Mouse (Mus musculus): Measurements from ENCODE around the gene Vipas39. TPM values are rescaled to one million over a fixed set of nuclear protein-coding genes. Genes with fewer than 3 reads are reported as not detected.

The Vipas39 gene
- total and polyA plus RNA-seq, 3 experiments: 23.2 to 25.5 (median 23.3) TPM

- no peak for DNase-seq
- Histone ChIP-seq H3K9ac (ENCODE audit: low read depth, low read length) (no peak overlapping the region), H3K79me2 (replicated peaks; ENCODE audit: control insufficient read depth, insufficient read depth, low read length) (no peaks in the 10 kb centered on the region), H3K27ac (no peak overlapping the region), H3K4me3 (no peak overlapping the region), H3K27me3 (ENCODE audit: control insufficient read depth, insufficient read depth, low read length) (no peaks in the 10 kb centered on the region), H3K4me1 (ENCODE audit: control insufficient read depth, insufficient read depth, low read length) (no peaks in the 10 kb centered on the region), H3K36me3 (ENCODE audit: control insufficient read depth, insufficient read depth, low read length) (no peaks in the 10 kb centered on the region)
- intact Hi-C loops (cut with DNase I): no loop called here
- TF ChIP-seq POLR2A (IDR thresholded peaks at IDR 0.05; ENCODE audit: insufficient read depth, low read depth, low read length) (no peak), CTCF (IDR thresholded peaks at IDR 0.05) (no peak), EP300 (IDR thresholded peaks at IDR 0.05; ENCODE audit: insufficient read depth, low read depth, low read length) (no peak)
- WGBS: 84% methylated on average over 2 of the region's 2 CpGs
These were observed 36.4 kb downstream of the Vipas39 start for GRCm38 (mm10) chr12:87229633-87230032.

DNA sequence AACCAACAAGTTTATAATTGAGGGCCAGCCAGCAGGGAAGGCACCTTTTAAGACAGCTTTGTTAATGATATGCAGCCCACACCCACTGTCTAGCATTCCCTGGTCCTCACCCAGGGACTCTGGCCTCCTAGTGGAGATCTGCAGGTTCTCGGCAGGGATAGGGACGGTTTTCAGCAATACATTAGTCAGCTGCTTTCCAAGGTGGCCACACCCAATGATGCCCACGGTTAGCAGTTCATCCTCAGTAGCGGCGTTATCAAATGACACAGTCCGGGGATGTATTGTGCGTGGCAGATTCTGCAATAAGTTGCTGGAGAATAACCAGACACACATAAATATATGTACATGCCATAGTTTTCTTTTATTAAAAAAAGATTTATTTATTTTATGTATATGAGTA, 39.3 kb downstream of the Vipas39 start:
- no peak overlapping the region for H3K27ac ChIP-seq
- H3K4me1 ChIP-seq (ENCODE audit: control insufficient read depth, insufficient read depth, low read length): no peaks in the 10 kb centered on the region
- TF ChIP-seq EP300 (IDR thresholded peaks at IDR 0.05; ENCODE audit: insufficient read depth, low read depth, low read length): no peak
- TF ChIP-seq POLR2A (IDR thresholded peaks at IDR 0.05; ENCODE audit: insufficient read depth, low read depth, low read length): no peak
- no peak for TF ChIP-seq CTCF (IDR thresholded peaks at IDR 0.05)
- no peaks in the 10 kb centered on the region for H3K27me3 ChIP-seq (ENCODE audit: control insufficient read depth, insufficient read depth, low read length)
- intact Hi-C loops (cut with DNase I): no loop called here
- no peak for DNase-seq
- H3K36me3 ChIP-seq (ENCODE audit: control insufficient read depth, insufficient read depth, low read length): no peaks in the 10 kb centered on the region
- H3K79me2 ChIP-seq (replicated peaks; ENCODE audit: control insufficient read depth, insufficient read depth, low read length): no peaks in the 10 kb centered on the region
- no peak overlapping the region for H3K9ac ChIP-seq (ENCODE audit: low read depth, low read length)
- no peak overlapping the region for H3K4me3 ChIP-seq
- 74% methylated on average over 7 of the region's 7 CpGs for WGBS

- WGBS: 63% methylated on average over 10 of the region's 10 CpGs
These were observed 41.1 kb downstream of the Vipas39 start for GRCm38 (mm10) chr12:87224950-87225349.

DNA sequence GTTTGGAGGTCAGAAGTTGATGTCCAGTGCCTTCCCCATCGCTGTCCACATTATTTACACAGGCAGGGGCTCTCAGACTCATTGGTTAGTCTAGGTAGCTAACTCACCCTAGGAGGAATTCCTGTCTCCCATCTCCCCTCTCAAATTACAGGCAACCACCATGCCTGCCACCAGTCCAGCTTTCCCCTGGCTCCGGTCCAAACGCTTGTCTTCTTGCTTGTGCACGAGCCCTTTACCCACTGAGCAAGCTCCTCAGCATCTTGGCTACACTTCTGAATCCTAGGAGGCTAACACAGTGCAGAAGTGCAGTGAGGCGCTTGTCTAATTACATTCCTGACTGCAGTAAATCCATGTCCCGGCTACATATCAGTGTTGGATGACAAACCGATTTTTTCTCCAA, 46.7 kb downstream of the Vipas39 start:
- no peaks in the 10 kb centered on the region for H3K4me1 ChIP-seq (ENCODE audit: control insufficient read depth, insufficient read depth, low read length)
- no peaks in the 10 kb centered on the region for H3K36me3 ChIP-seq (ENCODE audit: control insufficient read depth, insufficient read depth, low read length)
- no peak overlapping the region for H3K4me3 ChIP-seq
- intact Hi-C loops (cut with DNase I): no loop called here
- no peak overlapping the region for H3K9ac ChIP-seq (ENCODE audit: low read depth, low read length)
- H3K27me3 ChIP-seq (ENCODE audit: control insufficient read depth, insufficient read depth, low read length): no peaks in the 10 kb centered on the region
- TF ChIP-seq EP300 (IDR thresholded peaks at IDR 0.05; ENCODE audit: insufficient read depth, low read depth, low read length) (no peak), CTCF (IDR thresholded peaks at IDR 0.05) (no peak), POLR2A (IDR thresholded peaks at IDR 0.05; ENCODE audit: insufficient read depth, low read depth, low read length) (no peak)
- no peak overlapping the region for H3K27ac ChIP-seq
- H3K79me2 ChIP-seq (replicated peaks; ENCODE audit: control insufficient read depth, insufficient read depth, low read length): no peaks in the 10 kb centered on the region
- DNase-seq: no peak
- WGBS: 70% methylated on average over 7 of the region's 7 CpGs

More at GRCm38 (mm10) chr12:87224950-87225349, 41.1 kb downstream of the Vipas39 start:
- Histone ChIP-seq H3K36me3 (ENCODE audit: control insufficient read depth, insufficient read depth, low read length) (no peaks in the 10 kb centered on the region), H3K4me1 (ENCODE audit: control insufficient read depth, insufficient read depth, low read length) (no peaks in the 10 kb centered on the region), H3K9ac (ENCODE audit: low read depth, low read length) (no peak overlapping the region), H3K4me3 (no peak overlapping the region), H3K27ac (no peak overlapping the region), H3K27me3 (ENCODE audit: control insufficient read depth, insufficient read depth, low read length) (no peaks in the 10 kb centered on the region), H3K79me2 (replicated peaks; ENCODE audit: control insufficient read depth, insufficient read depth, low read length) (no peaks in the 10 kb centered on the region)
- no peak for DNase-seq
- intact Hi-C loops (cut with DNase I): no loop called here
- TF ChIP-seq CTCF (IDR thresholded peaks at IDR 0.05) (no peak), POLR2A (IDR thresholded peaks at IDR 0.05; ENCODE audit: insufficient read depth, low read depth, low read length) (no peak), EP300 (IDR thresholded peaks at IDR 0.05; ENCODE audit: insufficient read depth, low read depth, low read length) (no peak)

DNA sequence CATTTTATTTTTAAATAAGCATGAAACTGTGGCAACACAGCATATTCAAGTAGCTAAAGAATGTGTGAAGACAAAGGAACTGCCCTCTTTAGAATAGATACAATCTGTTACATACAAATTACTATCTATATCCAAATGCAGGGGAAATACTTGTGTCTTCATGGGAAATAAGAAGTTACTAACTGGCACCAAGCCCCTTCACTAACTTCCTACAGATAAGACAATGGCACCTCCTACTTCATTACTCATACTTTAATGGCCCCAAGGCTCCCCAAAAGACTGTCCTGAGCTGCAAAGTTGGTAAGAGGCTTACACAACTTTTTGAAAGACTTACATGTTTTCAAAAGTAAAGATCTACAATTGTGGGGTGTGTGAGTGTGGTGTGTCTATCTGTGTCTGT, 48.5 kb downstream of the Vipas39 start:
- no peaks in the 10 kb centered on the region for H3K27me3 ChIP-seq (ENCODE audit: control insufficient read depth, insufficient read depth, low read length)
- intact Hi-C loops (cut with DNase I): no loop called here
- H3K4me3 ChIP-seq: no peak overlapping the region
- no peak for DNase-seq
- no peaks in the 10 kb centered on the region for H3K79me2 ChIP-seq (replicated peaks; ENCODE audit: control insufficient read depth, insufficient read depth, low read length)
- no peaks in the 10 kb centered on the region for H3K4me1 ChIP-seq (ENCODE audit: control insufficient read depth, insufficient read depth, low read length)
- no peaks in the 10 kb centered on the region for H3K36me3 ChIP-seq (ENCODE audit: control insufficient read depth, insufficient read depth, low read length)
- no peak for TF ChIP-seq POLR2A (IDR thresholded peaks at IDR 0.05; ENCODE audit: insufficient read depth, low read depth, low read length)
- no peak for TF ChIP-seq EP300 (IDR thresholded peaks at IDR 0.05; ENCODE audit: insufficient read depth, low read depth, low read length)
- TF ChIP-seq CTCF (IDR thresholded peaks at IDR 0.05): no peak
- no peak overlapping the region for H3K27ac ChIP-seq
- H3K9ac ChIP-seq (ENCODE audit: low read depth, low read length): no peak overlapping the region

DNA sequence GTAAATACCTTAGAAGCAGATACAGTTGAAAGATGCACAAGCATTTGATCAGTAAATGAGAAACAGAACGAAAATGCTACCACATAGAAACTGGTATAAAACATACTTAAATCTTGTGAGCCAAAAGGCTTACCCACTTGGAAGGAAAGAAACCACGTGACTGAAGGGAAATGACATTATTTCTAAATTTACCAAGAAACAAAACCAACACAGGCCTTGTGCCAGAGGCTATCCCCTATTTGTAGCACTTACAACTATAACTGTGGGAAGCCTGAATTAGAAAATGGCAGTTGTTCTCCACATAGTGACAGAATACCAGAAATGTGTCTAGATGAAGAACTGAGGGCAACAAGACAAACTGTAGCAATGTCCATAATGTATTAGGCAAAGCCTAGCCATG, 50.0 kb downstream of the Vipas39 start:
- intact Hi-C loops (cut with DNase I): no loop called here
- H3K27ac ChIP-seq: no peak overlapping the region

More for the DNA sequence above, 50.0 kb downstream of the Vipas39 start:
- TF ChIP-seq CTCF (IDR thresholded peaks at IDR 0.05) (no peak), EP300 (IDR thresholded peaks at IDR 0.05; ENCODE audit: insufficient read depth, low read depth, low read length) (no peak), POLR2A (IDR thresholded peaks at IDR 0.05; ENCODE audit: insufficient read depth, low read depth, low read length) (no peak)
- no peaks in the 10 kb centered on the region for H3K36me3 ChIP-seq (ENCODE audit: control insufficient read depth, insufficient read depth, low read length)
- no peak overlapping the region for H3K9ac ChIP-seq (ENCODE audit: low read depth, low read length)
- no peaks in the 10 kb centered on the region for H3K4me1 ChIP-seq (ENCODE audit: control insufficient read depth, insufficient read depth, low read length)
- no peak for DNase-seq
- H3K27me3 ChIP-seq (ENCODE audit: control insufficient read depth, insufficient read depth, low read length): no peaks in the 10 kb centered on the region
- H3K79me2 ChIP-seq (replicated peaks; ENCODE audit: control insufficient read depth, insufficient read depth, low read length): no peaks in the 10 kb centered on the region
- no peak overlapping the region for H3K4me3 ChIP-seq
- WGBS: 48% methylated on average over 2 of the region's 2 CpGs

All from heart, adult 2 months (tissue).